Mouse (Mus musculus) brain, embryonic 14.5 days (tissue): ENCODE data around the gene Tmem229b.

Source experiments
- CTCF ChIP-seq: fragments of 200-500 bp; IDR thresholded peaks from 2 replicates; pipeline ENCODE4 v1.5.1; 2012; ENCODE audit warnings: inconsistent platforms, mild to moderate bottlenecking, moderate library complexity, borderline replicate concordance; ENCODE audit not compliant: insufficient read depth, insufficient read length; ENCODE audit errors: extremely low read depth
- POLR2A ChIP-seq: fragments of 200-500 bp; IDR thresholded peaks from 2 replicates; pipeline ENCODE4 v1.6.1; 2012; ENCODE audit warnings: mild to moderate bottlenecking, inconsistent platforms, borderline replicate concordance; ENCODE audit not compliant: poor library complexity, insufficient read depth, insufficient read length, severe bottlenecking; ENCODE audit errors: extremely low read depth

DNA sequence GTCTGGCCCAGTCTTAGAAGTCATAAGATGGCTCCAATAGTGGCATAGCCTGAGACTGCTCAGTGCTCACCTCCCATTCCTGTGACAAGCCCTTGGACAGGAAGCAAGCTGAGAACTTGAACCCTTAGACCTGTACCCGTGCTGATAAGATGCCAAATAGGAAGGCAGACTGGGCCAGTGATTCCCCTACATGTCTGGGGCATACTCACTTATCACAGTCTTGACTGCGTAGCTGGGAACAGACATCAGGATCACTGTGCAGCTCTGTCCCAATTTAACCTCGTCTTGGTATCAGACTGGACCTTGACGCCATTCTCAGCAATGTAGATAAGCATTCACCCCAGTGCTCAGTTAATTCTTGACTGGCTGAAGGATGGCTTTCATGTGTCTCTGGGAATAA is 29.9 kb downstream of the Tmem229b start:
- TF ChIP-seq CTCF (no peak), POLR2A (no peak)
